Mouse (Mus musculus): Measurements from ENCODE around the gene Cdc37.

GRCm38 (mm10) chr9:21180402-21180801 lies 30.6 kb upstream of the Cdc37 start:
- no peak for TF ChIP-seq CTCF (IDR thresholded peaks at IDR 0.05; ENCODE audit: low read depth)
- no peak for TF ChIP-seq EP300 (IDR thresholded peaks at IDR 0.05; ENCODE audit: low read depth)
